Mouse (Mus musculus) bone marrow macrophage, adult 2 months (primary cell): Measurements from ENCODE around the gene Tuba1a.

Experiments used
- CTCF ChIP-seq: IDR thresholded peaks from 2 replicates; pipeline ENCODE4 v1.5.1; 2012; ENCODE audit warnings: low read depth, mild to moderate bottlenecking, low read length, moderate library complexity
- POLR2A ChIP-seq: IDR thresholded peaks from 2 replicates; pipeline ENCODE4 v1.6.1; 2012; ENCODE audit warnings: mild to moderate bottlenecking, low read depth, low read length, borderline replicate concordance

DNA sequence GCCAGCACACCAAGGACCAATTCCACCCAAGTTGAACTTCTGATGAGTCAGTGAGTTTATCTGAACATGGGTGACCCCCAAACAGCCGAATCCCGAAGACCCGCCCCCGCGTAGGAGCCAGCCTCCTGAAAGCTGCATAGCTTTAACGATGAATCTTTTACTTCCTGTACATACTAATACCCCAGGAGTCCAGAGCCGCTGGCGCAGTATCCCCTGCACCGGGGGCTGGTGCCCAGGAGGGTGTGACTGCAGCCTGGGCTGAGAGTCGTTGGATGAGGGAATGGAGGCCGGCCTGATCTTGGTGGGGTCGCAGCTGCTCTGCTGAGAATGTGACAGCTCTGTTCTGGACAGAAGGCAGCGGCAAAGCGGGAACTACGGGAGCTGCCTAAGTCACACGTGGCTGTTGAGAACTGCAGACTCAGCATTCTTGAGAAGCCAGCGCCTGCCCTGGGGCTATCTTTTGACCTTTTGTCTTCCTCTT is 48.0 kb upstream of the Tuba1a start:
- TF ChIP-seq CTCF, result no peak
- TF ChIP-seq POLR2A, result no peak
